Mouse (Mus musculus) embryo, embryonic 10.5 days (tissue): ENCODE results near the gene Kat14.
A peak's percentile ranks its signal among the peaks of the same experiment; 100 is the strongest.
"Not testable (repeated sequence)": the region's sequence is repeated elsewhere in the genome, so short reads cannot be mapped to it uniquely, and the experiment has no call there.

Source experiments
- DNase-seq: peaks from one replicate; pipeline ENCODE4 v3.0.0-alpha.2; 2015; ENCODE audit warnings: low spot score

Gene Kat14

DNA sequence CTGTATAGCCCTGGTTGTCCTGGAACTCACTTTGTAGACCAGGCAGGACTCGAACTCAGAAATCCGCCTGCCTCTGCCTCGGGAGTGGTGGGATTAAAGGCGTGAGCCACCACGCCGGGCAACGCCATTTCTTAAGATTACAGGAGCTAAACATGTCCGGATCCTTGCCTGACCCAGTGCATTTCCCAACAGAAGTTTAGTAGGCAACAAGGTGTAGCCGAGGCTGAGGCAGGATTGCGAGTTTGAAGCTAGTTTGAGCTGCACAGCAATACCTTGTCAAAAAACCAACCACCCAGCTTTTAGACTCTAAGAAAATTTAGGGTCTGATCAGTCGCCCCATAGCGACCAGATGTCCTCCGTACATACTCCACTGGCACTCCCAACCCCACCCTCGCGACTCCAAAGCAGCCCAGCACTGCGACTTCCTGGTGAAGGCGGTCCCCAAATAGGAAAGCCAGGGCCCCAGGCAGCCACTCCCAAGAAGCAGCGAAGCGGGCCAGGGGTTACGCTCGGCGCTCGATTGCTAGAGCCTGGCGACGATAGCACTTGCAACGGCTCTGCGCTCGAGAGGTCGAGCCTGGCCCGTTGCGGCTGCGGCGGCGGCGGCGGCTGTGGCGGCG is at the start of gene Kat14, which contains the start of gene Pet117:
TSS of gene Kat14 (plus strand) at position 584 of the 620 bp plus-strand sequence.
TSS of gene Pet117 (plus strand) at position 597 of the 620 bp plus-strand sequence.
- DNase-seq: peak; percentile 98

DNA sequence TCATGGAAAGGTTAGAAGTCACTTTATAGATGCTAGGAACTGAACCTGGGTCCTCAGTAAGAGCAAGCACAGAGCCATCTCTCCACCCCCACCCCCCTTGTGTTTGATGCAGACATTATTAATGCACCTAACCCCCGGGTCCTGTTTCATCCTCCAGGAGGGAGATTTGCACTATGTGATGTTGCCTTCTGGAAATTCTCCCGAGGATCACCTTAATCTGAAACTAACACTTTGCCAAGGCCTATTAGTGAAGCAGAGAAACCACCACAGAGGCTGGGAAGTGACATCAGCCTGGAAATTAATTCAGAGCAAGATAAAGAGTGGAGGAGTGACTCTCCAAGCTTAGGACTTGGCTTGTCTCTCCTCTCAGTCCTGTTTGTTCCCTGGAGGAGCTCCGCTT is 44.6 kb upstream of the Kat14 start:
- DNase-seq: no peak

DNA sequence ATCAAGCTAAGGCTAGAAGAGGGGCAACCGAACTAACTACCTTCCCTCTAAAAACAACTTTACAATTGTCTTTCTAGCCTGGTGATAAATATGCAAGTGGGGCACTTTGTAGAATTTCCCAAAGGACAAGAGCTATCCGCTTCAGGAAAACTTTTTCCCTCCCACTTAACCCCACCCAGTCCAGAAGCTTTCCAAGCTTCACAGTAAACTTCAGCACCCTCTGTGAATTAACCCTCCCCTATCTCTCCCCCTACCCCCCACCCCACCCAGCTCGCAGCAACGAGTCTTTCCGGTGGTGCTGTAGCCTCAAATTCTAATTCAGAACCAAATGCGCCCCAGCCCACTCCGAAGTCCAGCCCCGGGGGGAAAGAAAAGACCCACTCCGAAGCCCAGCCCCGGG is 39.3 kb upstream of the Kat14 start:
- DNase-seq: no peak

DNA sequence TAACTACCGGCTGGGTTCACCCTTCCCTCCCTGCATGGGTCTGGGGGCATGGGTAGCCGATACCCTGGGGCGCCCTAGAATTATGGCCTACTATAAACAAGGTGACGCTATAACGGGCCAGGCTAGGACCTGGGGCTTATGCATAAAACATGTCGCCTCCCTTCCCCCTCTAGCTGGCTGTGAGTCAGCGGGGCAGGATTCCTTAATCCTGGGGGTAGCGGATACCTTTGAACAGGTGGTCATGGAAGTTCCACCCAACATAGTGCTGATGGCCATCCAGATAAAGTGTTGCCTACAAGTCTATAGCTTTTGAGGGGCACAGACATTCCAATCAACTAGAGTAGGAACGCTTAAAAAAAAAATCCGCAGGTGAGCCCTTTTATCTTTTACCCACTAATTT is 38.8 kb upstream of the Kat14 start:
- DNase-seq: no peak

DNA sequence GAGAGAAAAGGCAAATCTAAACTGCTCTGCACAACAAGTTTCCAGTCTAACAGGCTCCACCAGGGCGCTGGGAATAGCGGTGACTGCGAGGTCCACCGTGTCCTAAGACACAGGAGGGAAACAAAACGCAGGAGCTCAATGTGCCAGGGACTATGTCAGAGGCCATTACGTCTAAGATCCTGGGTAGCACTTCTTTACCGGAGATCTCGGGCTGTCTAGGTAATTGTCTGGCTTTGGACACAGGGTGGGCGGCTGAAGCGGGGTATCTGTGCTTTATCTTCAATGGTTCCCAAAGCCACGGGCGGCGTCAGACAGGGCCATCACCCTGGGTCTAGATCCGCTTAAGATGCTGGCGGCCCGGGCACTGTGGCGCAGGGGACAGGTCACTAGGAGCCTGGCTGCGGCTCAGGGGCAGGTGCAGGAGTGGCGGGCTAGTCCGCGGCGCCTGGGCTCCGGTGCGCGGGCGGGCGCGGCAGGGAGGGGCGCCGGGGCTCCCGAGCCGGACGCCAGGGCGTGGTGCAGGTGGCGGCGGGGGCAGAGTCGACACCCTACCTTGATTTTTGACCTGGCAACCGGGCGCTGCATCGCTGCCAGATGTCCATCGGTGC is 38.3 kb upstream of the Kat14 start:
- peak; percentile 50 for DNase-seq

DNA sequence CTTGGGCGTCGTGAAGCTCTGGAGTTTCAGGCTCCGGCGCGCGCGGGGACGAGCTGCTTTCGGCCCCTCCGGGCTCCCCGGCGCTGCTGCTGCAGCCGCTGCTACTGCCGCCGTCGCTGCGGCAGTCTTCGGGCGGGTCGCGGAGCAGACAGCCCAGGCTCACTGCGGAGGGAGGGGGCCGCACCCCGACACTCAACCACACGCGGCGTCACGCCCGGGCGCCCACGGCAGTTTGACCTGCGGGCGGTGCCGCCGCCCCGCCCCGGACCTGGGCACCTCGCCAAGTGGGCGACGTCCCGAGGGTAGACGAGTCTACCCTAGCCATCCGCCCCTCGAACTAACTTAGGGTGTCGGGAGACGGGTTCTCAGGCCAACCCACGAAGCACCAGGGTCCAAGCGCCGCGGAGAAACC is 37.8 kb upstream of the Kat14 start:
- DNase-seq: peak; percentile 40

DNA sequence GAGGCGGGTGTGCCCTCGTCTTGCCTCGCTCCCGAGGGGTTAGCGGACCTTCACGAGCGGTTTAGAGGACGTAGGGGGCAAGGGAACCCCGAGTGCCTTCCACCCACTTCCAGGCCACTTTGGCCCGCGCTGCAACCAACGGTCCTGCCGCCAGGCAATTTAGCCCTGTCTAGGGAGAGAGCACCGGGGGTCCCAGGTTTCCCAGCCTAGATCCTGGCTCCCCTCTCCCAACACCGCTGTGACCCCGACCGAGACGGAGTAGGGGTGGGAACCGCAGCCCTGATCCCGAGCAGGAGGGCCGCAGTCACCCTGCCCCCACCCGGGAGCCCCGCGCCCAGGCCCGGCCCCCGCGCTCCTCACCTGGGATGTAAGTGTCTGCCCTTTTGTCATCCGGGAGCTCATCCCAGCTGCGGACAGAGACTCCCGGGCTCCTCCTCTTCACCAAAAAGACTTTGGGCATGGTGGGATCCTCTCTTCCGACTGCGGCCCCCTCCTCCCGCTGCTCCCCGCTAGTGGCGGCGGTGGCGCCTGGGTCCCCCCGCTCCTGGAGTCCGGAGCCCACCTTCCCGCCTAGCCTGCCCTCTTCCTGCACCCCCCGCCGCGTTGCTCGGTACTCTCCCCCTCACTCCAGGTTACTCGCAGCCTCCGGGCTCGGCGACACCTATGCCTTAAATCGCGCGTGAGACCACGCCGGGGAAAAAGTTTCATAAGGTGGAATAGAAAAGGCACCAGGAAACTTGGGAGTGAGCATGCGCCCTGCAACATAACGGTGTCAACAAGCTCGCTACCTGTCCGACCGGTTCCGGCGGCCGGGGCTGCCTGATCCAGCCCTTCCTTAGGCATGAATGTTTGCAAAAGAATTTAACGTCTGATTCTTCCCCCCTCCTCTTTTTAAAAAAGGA is 37.1 kb upstream of the Kat14 start, which contains the start of gene Ovol2:
TSS of gene Ovol2 (minus strand) at position 746 of the 902 bp plus-strand sequence.
- DNase-seq: peak; percentile 39

DNA sequence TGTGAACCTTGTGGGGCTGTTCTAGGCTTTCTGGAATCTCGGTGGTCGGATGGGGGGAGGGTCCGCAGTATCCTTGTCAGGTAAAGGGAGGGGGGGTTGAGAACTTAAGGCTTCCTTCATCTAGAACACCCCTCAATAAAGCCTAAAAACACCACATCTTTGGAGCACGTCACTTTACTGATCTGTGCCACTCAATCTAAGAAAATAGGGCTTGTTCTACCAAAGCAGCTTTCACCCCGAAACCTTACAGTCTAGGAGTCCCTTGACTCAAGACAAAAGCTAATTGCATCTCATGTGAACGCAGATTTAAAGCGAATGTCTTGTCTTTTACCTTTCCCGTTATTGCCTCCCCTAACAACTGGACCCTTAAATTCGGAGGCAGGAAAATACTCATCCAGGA is 36.3 kb upstream of the Kat14 start:
- peak; percentile 55 for DNase-seq

DNA sequence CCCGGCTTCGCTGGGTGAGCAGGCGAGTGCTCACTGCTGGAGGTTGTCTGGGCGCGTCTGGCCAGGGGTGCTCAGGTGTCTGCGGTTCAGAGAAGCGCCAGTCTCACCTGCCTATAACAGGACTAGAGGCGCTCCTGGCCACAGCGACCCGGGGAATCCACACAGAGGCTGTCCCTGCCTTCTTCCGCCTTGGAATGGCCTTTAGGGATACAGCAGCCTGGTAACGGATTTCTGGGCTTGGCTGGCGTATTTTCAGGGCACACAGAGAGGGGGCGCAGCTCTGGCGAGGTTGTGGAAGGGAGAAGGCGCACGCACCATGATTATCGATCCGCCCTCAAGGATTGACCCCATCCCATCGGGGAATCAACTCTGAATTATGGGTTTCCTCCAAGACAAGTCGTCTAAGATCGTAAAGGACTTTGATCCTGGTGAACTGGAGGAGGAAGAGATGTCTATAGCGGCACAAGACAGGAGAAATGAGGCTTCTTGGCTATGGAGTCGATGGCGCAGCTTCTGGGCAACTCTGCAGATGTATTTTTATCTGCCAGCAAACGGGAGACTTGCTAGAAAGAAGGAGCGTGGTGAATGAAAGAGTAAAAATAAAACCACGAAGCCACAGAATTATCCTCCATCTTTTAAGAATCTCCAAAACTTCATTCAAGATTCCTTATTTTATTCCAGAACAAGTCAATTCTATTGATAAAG is 35.5 kb upstream of the Kat14 start:
- DNase-seq: peak; percentile 50

DNA sequence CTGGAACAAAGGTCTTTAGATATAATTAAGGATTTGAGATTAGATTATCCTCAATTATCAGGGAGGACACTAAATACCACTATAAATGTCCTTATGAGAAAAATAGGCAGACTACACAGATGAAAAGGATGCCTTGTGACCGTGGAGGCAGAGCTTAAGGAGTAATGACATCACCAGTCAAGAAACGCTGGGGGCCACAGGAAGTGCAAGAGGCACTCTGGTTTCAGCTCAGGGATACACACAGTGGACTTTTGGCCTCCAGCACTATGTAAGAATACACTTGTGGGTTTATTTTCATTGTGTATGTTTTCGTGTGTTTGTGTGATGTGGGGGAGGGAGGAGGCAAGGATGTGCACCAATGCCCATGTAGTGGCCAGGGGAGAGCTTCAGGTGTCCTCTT is 31.6 kb upstream of the Kat14 start:
- no peak for DNase-seq

DNA sequence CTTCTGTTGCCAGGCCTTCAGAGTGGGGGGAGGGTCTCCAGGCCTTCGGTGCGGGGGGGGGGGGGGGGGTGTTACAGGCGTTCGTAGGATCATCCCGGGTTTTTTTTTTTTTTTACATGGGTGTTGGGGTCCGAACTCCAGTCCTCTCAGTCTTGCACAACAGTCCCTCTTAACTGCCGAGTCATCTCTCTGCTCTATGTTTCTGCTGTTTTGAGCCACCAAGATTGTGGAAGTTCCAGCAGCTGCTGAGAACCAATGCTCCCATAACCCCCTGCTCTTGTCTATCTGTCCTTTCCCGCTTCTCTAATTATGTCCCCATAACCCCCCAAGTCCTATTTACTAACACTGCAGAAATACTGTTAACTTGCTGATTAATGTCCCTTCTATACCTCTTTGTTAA is 31.1 kb upstream of the Kat14 start:
- no peak for DNase-seq

DNA sequence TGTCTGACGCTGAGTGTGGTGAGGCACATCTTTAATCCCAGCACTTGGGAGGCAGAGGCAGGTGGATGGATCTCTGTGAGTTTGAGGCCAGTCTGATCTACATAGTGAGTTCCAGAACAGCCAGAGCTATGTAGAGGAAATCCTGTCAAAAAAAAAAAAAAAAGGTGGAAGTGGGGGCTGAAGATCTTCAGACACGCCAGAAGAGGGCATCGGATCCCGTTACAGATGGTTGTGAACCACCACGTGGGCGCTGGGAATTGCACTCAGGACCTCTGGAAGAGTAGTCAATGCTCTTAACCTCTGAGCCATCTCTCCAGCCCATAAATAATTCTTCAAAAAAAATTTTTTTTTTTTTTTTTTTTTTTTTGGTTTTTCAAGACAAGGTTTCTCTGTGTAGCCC is 30.6 kb upstream of the Kat14 start:
- DNase-seq: not testable (repeated sequence)

DNA sequence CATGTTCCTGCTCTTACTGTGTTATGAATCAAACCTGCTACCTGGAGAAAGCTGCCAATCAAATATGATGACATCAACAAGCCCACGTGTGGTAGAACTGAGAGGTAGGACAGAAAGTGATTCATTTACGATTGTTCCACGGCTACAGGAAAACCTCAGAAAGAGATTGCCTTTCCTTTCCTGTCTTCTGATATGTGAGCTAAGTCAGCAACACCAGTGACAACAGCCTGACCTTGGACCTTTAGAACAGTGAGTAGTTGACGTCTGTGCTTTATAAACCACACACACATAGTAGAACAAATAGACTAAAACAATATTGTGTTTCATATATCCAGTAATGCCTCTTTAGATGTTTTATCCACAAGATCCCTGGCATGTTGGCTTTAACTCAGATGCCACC is 25.6 kb upstream of the Kat14 start:
- no peak for DNase-seq

DNA sequence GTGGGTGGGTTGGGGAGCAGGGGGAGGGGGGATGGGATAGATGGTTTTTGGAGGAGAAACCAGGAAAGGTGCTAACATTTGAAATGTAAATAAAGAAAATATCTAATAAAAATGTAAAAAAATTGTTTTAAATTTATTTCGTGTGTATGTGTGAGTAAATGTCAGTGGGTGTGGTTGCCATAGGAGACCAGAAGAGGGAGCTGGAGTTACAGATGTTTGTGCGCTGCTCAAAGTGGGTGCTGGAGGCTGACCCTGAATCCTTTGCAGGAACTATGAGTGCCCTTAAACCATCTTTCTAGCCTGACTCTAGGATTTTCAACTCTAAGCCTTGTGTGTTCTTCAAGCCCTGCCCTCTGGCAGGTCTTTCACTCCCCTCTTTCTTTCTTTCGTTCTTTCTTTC is 20.3 kb upstream of the Kat14 start:
- DNase-seq: no peak

DNA sequence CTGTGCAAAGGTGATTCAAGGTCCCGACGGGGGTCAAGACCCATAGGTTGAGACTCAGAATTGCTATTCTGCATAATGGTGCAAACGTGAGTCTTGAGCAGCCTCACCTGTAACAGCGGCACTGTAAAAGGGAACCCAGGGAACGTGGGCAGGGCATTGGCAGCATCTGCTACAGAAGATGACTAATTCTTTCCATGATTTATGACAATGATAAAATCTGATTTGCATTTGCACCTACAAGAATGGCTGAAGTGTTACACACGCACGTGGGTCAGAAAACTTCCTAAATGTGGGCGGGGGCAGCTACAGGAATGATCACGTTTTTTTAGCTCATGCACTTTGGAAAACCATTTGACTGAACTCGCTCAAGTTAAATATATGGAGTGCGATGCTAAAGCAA is 15.9 kb upstream of the Kat14 start:
- no peak for DNase-seq

DNA sequence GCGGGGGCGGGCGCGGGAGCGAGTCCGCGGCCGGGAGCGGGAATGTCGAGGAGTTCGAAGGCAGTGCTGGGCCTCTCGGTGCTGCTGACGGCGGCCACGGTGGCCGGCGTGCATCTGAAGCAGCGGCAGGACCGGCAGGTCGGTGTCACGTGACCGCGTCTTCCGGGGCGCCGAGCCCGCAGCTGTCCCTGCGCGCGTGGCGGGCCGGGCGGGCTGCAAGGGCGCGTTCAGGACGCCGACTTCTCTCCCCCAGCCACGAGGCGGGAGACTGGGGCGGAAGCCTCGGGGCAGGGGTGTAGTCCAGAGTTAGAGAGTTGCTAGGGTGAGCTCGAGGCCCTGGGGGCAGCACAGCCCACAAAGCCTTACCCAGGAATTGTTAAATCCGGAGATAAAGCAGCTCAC is 238 bp downstream of the Kat14 start:
- DNase-seq: peak; percentile 79

DNA sequence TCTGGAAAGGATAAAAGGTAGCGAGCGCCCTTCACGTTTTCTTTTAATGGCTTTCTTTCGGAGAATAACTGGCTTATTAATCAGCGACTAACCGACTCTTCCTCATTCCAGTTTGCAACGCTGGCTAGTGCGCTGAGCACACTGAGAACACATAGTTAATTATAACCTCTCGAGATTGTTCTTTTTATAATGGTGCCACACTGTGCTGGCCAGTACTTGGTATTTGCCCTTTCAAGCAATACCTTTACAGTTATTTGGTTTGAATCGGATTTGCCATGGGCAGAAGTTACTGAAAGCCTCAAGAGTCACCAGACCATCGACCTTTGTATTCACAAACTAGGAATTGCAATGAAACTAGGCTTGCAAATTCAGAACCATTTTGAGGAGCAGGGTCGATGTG is 728 bp downstream of the Kat14 start:
- no peak for DNase-seq

DNA sequence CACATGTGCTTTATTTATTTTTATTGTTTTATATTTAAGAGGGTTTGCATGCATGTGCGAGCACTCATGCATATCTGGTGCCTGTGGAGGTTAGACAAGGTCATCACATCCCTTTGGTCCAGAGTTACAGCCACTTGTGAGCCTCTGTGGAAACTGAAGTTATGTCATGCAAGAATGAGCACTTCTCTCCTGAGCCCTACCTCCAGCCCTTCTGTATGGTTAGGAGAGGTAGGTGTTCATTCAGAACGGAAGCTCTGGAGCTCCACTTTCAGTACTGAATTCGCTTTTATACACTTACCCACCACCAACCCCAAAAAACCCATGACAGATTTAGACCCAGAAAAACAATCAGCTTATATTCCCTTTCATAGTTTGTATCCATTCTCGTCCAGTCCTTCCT is 2.8 kb downstream of the Kat14 start:
- no peak for DNase-seq

DNA sequence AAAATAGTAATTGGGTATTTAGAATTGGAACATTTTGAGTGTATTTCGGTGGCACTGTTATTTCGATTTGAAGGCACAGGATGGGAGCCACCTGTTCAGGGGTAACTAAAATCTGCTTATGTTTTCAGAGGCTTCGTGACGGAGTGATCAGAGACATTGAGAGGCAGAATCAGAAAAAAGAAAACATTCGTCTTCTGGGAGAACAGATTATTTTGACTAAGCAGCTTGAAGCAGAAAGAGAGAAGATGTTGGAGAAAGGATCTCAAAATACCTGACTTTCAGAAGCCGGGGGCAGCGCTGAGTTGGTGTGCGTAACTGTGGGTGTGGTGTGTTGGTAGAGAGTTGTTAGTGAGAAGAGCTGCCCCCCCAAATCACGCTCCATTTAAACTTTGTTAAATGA is 4.3 kb downstream of the Kat14 start:
- DNase-seq: no peak

DNA sequence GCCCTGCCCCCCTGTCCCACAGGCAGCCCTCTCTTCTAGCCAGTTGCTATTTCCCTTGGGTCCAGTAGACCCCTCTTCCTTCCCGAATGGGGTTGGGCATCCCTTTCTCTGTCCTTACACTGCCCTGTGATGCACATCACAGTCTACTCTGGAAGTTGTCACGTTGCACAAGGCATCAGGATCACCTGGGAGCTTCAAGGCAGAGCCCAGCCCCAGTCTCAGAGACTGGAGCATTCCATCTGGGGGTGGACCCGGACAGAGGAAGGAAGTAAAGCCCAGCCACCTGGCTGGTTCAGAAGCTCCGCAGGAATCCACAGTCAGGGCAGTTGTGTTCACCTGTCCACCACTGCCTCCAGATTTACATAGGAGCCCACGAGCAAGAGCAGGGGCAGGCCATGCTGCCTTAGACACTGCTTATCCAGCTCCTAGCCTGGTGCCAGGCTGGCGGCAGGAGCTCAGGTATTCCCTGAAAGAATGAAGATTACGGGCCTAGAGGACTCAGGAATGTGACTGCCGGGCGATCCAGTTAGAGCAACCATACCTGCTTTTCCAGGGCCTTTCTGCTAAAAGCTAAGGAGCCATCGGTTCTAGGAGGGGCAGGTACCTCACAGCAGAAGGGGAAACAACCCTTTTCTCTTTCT is 6.4 kb downstream of the Kat14 start:
- DNase-seq: no peak

DNA sequence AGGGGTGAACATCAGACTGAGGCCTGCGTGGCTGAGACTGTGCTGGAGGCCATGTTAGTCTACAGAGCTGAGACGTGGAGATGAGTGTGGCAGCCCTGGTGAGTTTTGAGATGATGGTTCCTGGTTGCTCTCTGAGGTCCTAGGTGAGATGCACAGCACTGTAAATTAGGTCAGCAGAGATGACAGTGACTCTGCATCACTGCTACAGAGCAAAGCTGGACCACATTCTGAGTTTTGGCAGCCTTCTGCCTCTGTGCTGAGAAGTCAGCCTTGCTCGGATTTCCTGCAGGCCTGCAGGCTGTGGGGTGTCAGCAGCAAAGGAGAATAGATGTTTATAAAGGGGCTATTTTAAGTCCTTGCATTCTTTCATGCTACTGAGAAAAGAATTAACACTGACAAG is 12.5 kb downstream of the Kat14 start:
- DNase-seq: no peak

DNA sequence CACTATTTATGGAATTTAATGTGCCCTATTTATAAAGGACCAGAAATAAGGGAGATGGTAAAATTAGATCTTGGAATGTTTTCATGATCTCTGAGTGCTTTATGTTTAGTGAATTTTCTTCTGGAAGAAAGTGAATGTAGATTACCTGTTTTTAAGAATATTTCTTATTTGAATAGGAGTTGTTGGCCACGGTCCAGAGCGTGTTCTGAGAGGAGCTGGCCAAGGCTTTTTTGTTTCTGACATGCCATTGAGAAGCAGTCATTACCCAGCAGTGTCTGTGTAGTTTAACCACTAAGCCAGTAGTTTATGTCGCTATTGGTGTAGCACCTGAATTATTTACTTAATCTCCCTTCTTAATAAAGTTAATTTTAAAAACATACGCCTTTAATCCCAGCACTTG is 13.0 kb downstream of the Kat14 start:
- DNase-seq: no peak
